8 mouse cellular contexts compared by ENCODE assay signal in genomic region chr10:37138311-37138731, GRCm38 (mm10). TPM values are rescaled to one million over a fixed set of nuclear protein-coding genes. Genes with fewer than 3 reads are reported as not detected.
DNase-seq lines count a peak whose midpoint lies in the region; ATAC-seq lines count a peak whose summit lies in the region.

No protein-coding gene starts in this region.

- no peaks in the 10 kb centered on the region for H3K9me3 ChIP-seq in limb, embryonic 15.5 days

- no peak for ATAC-seq in limb, embryonic 15.5 days (ENCODE audit: insufficient number of reproducible peaks, low FRiP score, low TSS enrichment, low read depth)

- peaks cover 9% of the 10 kb centered on the region for H3K36me3 ChIP-seq in limb, embryonic 15.5 days

- peak overlapping the region; percentile 84 for H3K9ac ChIP-seq in limb, embryonic 15.5 days

- peaks cover 8% of the 10 kb centered on the region for H3K4me1 ChIP-seq in limb, embryonic 15.5 days

- H3K27me3 ChIP-seq in limb, embryonic 15.5 days, result no peaks in the 10 kb centered on the region

- WGBS in limb, embryonic 15.5 days, result under 1% methylated on average over 26 of the region's 26 CpGs

- DNase-seq in layer of hippocampus, adult 11-12 months (ENCODE audit: low spot score), result peak; percentile 36
- no peak for DNase-seq in layer of hippocampus, adult 9-10 months (ENCODE audit: low spot score)
- peak; percentile 49 for DNase-seq in cerebellum, adult 9-10 months
- peak; percentile 23 to 35 for DNase-seq in gastrocnemius, postnatal 4 days (ENCODE audit: low spot score in 2 of 2)
- DNase-seq in kidney, adult 9 months, result peak; percentile 18
- peak; percentile 69 for DNase-seq in neural tube, embryonic 10.5 days (ENCODE audit: extremely low spot score, low spot score)
- peak; percentile 47 for DNase-seq in thymus, postnatal 0 days (ENCODE audit: low spot score)

- peak overlapping the region; percentile 64 for H3K4me3 ChIP-seq in limb, embryonic 15.5 days

- H3K4me2 ChIP-seq in limb, embryonic 15.5 days, result peak overlapping the region; percentile 50

- H3K27ac ChIP-seq in limb, embryonic 15.5 days, result peak overlapping the region; percentile 98

RNA-seq across cellular contexts. Expression of gene Marcks, which starts 0.4 kb away (rescaled TPM):
- 100 to 1,000 TPM; 274 to 289 TPM for total RNA-seq in gastrocnemius, postnatal 4 days (2021)
- 126 and 148 TPM in 2 replicates for polyA plus RNA-seq in limb, embryonic 15.5 days (2015; fragmentation: Nextera tagmentation; extraction: Ambion mirVana)
- polyA plus RNA-seq in thymus, postnatal 0 days (2015; fragmentation: Nextera tagmentation; extraction: Ambion mirVana), result 71.5 and 86.6 TPM in 2 replicates
